13 mouse cellular contexts compared by ENCODE assay signal in the genomic region with DNA sequence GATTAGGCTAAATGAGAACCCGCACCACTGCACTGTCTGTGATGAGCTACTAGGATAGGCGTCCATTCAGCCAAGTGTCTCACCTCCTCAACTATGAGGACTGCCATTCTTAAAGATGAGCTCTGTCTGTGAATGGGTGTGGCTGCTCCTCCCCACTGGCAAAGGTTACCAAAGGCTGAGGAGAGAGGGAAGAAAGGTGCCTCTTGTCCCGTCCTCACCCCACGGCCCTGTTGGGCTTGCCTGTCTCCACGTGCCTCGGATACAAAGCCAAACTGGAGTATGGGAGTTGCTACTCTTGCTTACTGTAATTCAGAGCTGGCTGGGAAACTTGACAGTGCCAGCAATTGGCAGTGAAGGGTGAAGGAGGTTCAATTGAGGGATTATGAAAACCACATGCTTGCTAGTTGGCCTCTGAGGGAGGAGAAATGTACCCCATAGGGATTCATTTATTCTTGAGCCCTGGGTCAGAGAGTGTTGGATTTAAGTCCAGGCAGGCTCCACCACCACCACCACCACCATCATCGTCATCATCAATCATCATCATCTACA.
"Had no signal": no experiment of that assay in that cellular context is flagged by ENCODE, and none has a peak within 500 bp of the region (broad histone marks: within the 10 kb centered on the region; RNA-seq: fewer than 3 reads in every experiment).

No protein-coding gene starts in this region.

- ATAC-seq: liver, postnatal 0 days; midbrain, embryonic 13.5 days had no signal

- H3K27ac ChIP-seq: limb, embryonic 12.5 days; liver, embryonic 13.5 days; midbrain, embryonic 13.5 days; neural tube, embryonic 15.5 days had no signal

- H3K9ac ChIP-seq: limb, embryonic 12.5 days; liver, embryonic 13.5 days; liver, postnatal 0 days; midbrain, embryonic 13.5 days; neural tube, embryonic 15.5 days had no signal

- H3K4me1 ChIP-seq: limb, embryonic 12.5 days; liver, embryonic 13.5 days; neural tube, embryonic 15.5 days had no signal

- DNase-seq: kidney, postnatal 36 days; layer of hippocampus, adult 9-11 months; layer of hippocampus, postnatal 36 days; liver; liver, embryonic 13.5 days; liver, postnatal 0 days; right cerebral cortex, adult 18-20 months; right cerebral cortex, postnatal 25 days; thymus, postnatal 14 days had no signal

- H3K27me3 ChIP-seq: limb, embryonic 12.5 days; liver, embryonic 13.5 days had no signal

- H3K9me3 ChIP-seq: limb, embryonic 12.5 days; liver, embryonic 13.5 days; midbrain, embryonic 13.5 days; neural tube, embryonic 15.5 days had no signal

- H3K4me3 ChIP-seq: limb, embryonic 12.5 days; liver, embryonic 13.5 days; midbrain, embryonic 13.5 days; myocyte; neural tube, embryonic 15.5 days had no signal

- H3K4me2 ChIP-seq: limb, embryonic 12.5 days; liver, embryonic 13.5 days; midbrain, embryonic 13.5 days; neural tube, embryonic 15.5 days had no signal

- H3K36me3 ChIP-seq: limb, embryonic 12.5 days; liver, embryonic 13.5 days; midbrain, embryonic 13.5 days; neural tube, embryonic 15.5 days had no signal
